Mouse (Mus musculus) thymus, postnatal 4 days (tissue): Measurements from ENCODE around the gene Fdps.

ENCODE experiments used
- DNase-seq: peaks from one replicate; pipeline ENCODE4 v3.0.0; 2021

Fdps gene

GRCm38 (mm10) chr3:89101812-89102494, at the start of gene Fdps:
Fdps (minus strand) TSS chr3:89101959.
- peak; percentile 91 for DNase-seq

- DNase-seq = no peak
Observed at GRCm38 (mm10) chr3:89148567-89148966, 46.8 kb upstream of the Fdps start.

- DNase-seq = no peak
Observed at GRCm38 (mm10) chr3:89147979-89148311, 46.2 kb upstream of the Fdps start.

- no peak for DNase-seq
Observed at GRCm38 (mm10) chr3:89147101-89147978, 45.6 kb upstream of the Fdps start.

- DNase-seq = no peak
Observed at GRCm38 (mm10) chr3:89145566-89145965, 43.8 kb upstream of the Fdps start.

GRCm38 (mm10) chr3:89144821-89145220, 43.1 kb upstream of the Fdps start:
- DNase-seq = no peak

- DNase-seq = peak; percentile 76
Observed at GRCm38 (mm10) chr3:89136365-89136764, 34.6 kb upstream of the Fdps start.

- DNase-seq = no peak
Observed at GRCm38 (mm10) chr3:89135958-89136357, 34.2 kb upstream of the Fdps start, which contains the start of gene Pklr. Pklr (plus strand) TSS chr3:89136142.

- no peak for DNase-seq
Observed at GRCm38 (mm10) chr3:89133752-89134151, 32.0 kb upstream of the Fdps start.

GRCm38 (mm10) chr3:89133063-89133450, 31.3 kb upstream of the Fdps start:
- DNase-seq = no peak

GRCm38 (mm10) chr3:89132285-89133062, 30.7 kb upstream of the Fdps start:
- peak; percentile 52 for DNase-seq

GRCm38 (mm10) chr3:89131816-89132215, 30.1 kb upstream of the Fdps start:
- no peak for DNase-seq

- no peak for DNase-seq
Observed at GRCm38 (mm10) chr3:89129908-89130307, 28.1 kb upstream of the Fdps start.

GRCm38 (mm10) chr3:89125981-89126380, 24.2 kb upstream of the Fdps start:
- DNase-seq = no peak

GRCm38 (mm10) chr3:89124241-89124640, 22.5 kb upstream of the Fdps start:
- no peak for DNase-seq

- no peak for DNase-seq
Observed at GRCm38 (mm10) chr3:89123313-89123712, 21.6 kb upstream of the Fdps start.

GRCm38 (mm10) chr3:89115522-89115921, 13.8 kb upstream of the Fdps start:
- peak; percentile 34 for DNase-seq

- DNase-seq = no peak
Observed at GRCm38 (mm10) chr3:89113058-89113457, 11.3 kb upstream of the Fdps start.

GRCm38 (mm10) chr3:89108146-89108545, 6.4 kb upstream of the Fdps start:
- no peak for DNase-seq

GRCm38 (mm10) chr3:89107545-89107944, 5.8 kb upstream of the Fdps start:
- DNase-seq = no peak

- DNase-seq = no peak
Observed at GRCm38 (mm10) chr3:89106881-89107280, 5.1 kb upstream of the Fdps start.

- no peak for DNase-seq
Observed at GRCm38 (mm10) chr3:89103291-89103595, 1.5 kb upstream of the Fdps start.

- no peak for DNase-seq
Observed at GRCm38 (mm10) chr3:89102495-89103290, 934 bp upstream of the Fdps start.
